Mouse (Mus musculus): Measurements from ENCODE around the gene Agpat4. TPM values are rescaled to one million over a fixed set of nuclear protein-coding genes. Genes with fewer than 3 reads are reported as not detected.

Gene Agpat4
- polyA plus RNA-seq, 1 experiment = 18.8 TPM

- H3K4me3 ChIP-seq (ENCODE audit: insufficient read depth, low read length) = peak overlapping the region; percentile 43
- no peak for TF ChIP-seq POLR2A (IDR thresholded peaks at IDR 0.05; ENCODE audit: borderline replicate concordance, low read depth, low read length)
- TF ChIP-seq CTCF (IDR thresholded peaks at IDR 0.05; ENCODE audit: low read depth, low read length) = no peak
- peak overlapping the region; percentile 83 for H3K27ac ChIP-seq (ENCODE audit: insufficient read depth, low read depth, low read length)
Measured at GRCm38 (mm10) chr17:12134975-12135633, 16.6 kb downstream of the Agpat4 start.

GRCm38 (mm10) chr17:12138355-12138754, 19.9 kb downstream of the Agpat4 start:
- Histone ChIP-seq H3K4me1 (ENCODE audit: control insufficient read depth, insufficient read depth, low read length) (peaks cover 30% of the 10 kb centered on the region), H3K27ac (ENCODE audit: insufficient read depth, low read depth, low read length) (no peak overlapping the region), H3K4me3 (ENCODE audit: insufficient read depth, low read length) (no peak overlapping the region)
- TF ChIP-seq POLR2A (IDR thresholded peaks at IDR 0.05; ENCODE audit: borderline replicate concordance, low read depth, low read length) (no peak), CTCF (IDR thresholded peaks at IDR 0.05; ENCODE audit: low read depth, low read length) (no peak)

More at GRCm38 (mm10) chr17:12134975-12135633, 16.6 kb downstream of the Agpat4 start:
- H3K4me1 ChIP-seq (ENCODE audit: control insufficient read depth, insufficient read depth, low read length) = peaks cover 30% of the 10 kb centered on the region

GRCm38 (mm10) chr17:12143948-12144364, 25.5 kb downstream of the Agpat4 start:
- no peak for TF ChIP-seq POLR2A (IDR thresholded peaks at IDR 0.05; ENCODE audit: borderline replicate concordance, low read depth, low read length)
- TF ChIP-seq CTCF (IDR thresholded peaks at IDR 0.05; ENCODE audit: low read depth, low read length) = no peak
- Histone ChIP-seq H3K27ac (ENCODE audit: insufficient read depth, low read depth, low read length) (no peak overlapping the region), H3K4me1 (ENCODE audit: control insufficient read depth, insufficient read depth, low read length) (peaks cover 10% of the 10 kb centered on the region), H3K4me3 (ENCODE audit: insufficient read depth, low read length) (no peak overlapping the region)

- Histone ChIP-seq H3K4me3 (ENCODE audit: insufficient read depth, low read length) (no peak overlapping the region), H3K4me1 (ENCODE audit: control insufficient read depth, insufficient read depth, low read length) (peaks cover 15% of the 10 kb centered on the region), H3K27ac (ENCODE audit: insufficient read depth, low read depth, low read length) (no peak overlapping the region)
- no peak for TF ChIP-seq POLR2A (IDR thresholded peaks at IDR 0.05; ENCODE audit: borderline replicate concordance, low read depth, low read length)
- no peak for TF ChIP-seq CTCF (IDR thresholded peaks at IDR 0.05; ENCODE audit: low read depth, low read length)
Measured at GRCm38 (mm10) chr17:12146132-12146681, 27.7 kb downstream of the Agpat4 start.

- Histone ChIP-seq H3K4me3 (ENCODE audit: insufficient read depth, low read length) (no peak overlapping the region), H3K27ac (ENCODE audit: insufficient read depth, low read depth, low read length) (no peak overlapping the region), H3K4me1 (ENCODE audit: control insufficient read depth, insufficient read depth, low read length) (peaks cover 11% of the 10 kb centered on the region)
- TF ChIP-seq CTCF (IDR thresholded peaks at IDR 0.05; ENCODE audit: low read depth, low read length) = no peak
- TF ChIP-seq POLR2A (IDR thresholded peaks at IDR 0.05; ENCODE audit: borderline replicate concordance, low read depth, low read length) = no peak
Measured at GRCm38 (mm10) chr17:12147830-12148229, 29.3 kb downstream of the Agpat4 start.

- H3K4me3 ChIP-seq (ENCODE audit: insufficient read depth, low read length) = no peak overlapping the region
- H3K4me1 ChIP-seq (ENCODE audit: control insufficient read depth, insufficient read depth, low read length) = peaks cover 11% of the 10 kb centered on the region
- no peak overlapping the region for H3K27ac ChIP-seq (ENCODE audit: insufficient read depth, low read depth, low read length)
- no peak for TF ChIP-seq POLR2A (IDR thresholded peaks at IDR 0.05; ENCODE audit: borderline replicate concordance, low read depth, low read length)
- no peak for TF ChIP-seq CTCF (IDR thresholded peaks at IDR 0.05; ENCODE audit: low read depth, low read length)
Measured at GRCm38 (mm10) chr17:12149232-12149861, 30.8 kb downstream of the Agpat4 start.

- TF ChIP-seq POLR2A (IDR thresholded peaks at IDR 0.05; ENCODE audit: borderline replicate concordance, low read depth, low read length) (no peak), CTCF (IDR thresholded peaks at IDR 0.05; ENCODE audit: low read depth, low read length) (no peak)
- Histone ChIP-seq H3K27ac (ENCODE audit: insufficient read depth, low read depth, low read length) (no peak overlapping the region), H3K4me1 (ENCODE audit: control insufficient read depth, insufficient read depth, low read length) (peaks cover 11% of the 10 kb centered on the region), H3K4me3 (ENCODE audit: insufficient read depth, low read length) (no peak overlapping the region)
Measured at GRCm38 (mm10) chr17:12150970-12151369, 32.5 kb downstream of the Agpat4 start.

- H3K4me1 ChIP-seq (ENCODE audit: control insufficient read depth, insufficient read depth, low read length) = peaks cover 11% of the 10 kb centered on the region
- TF ChIP-seq POLR2A (IDR thresholded peaks at IDR 0.05; ENCODE audit: borderline replicate concordance, low read depth, low read length) (no peak), CTCF (IDR thresholded peaks at IDR 0.05; ENCODE audit: low read depth, low read length) (no peak)
Measured at GRCm38 (mm10) chr17:12154260-12154659, 35.8 kb downstream of the Agpat4 start.

GRCm38 (mm10) chr17:12155236-12155635, 36.7 kb downstream of the Agpat4 start:
- peaks cover 18% of the 10 kb centered on the region for H3K4me1 ChIP-seq (ENCODE audit: control insufficient read depth, insufficient read depth, low read length)
- H3K4me3 ChIP-seq (ENCODE audit: insufficient read depth, low read length) = no peak overlapping the region
- H3K27ac ChIP-seq (ENCODE audit: insufficient read depth, low read depth, low read length) = no peak overlapping the region
- TF ChIP-seq CTCF (IDR thresholded peaks at IDR 0.05; ENCODE audit: low read depth, low read length) (no peak), POLR2A (IDR thresholded peaks at IDR 0.05; ENCODE audit: borderline replicate concordance, low read depth, low read length) (no peak)

More at GRCm38 (mm10) chr17:12154260-12154659, 35.8 kb downstream of the Agpat4 start:
- Histone ChIP-seq H3K27ac (ENCODE audit: insufficient read depth, low read depth, low read length) (no peak overlapping the region), H3K4me3 (ENCODE audit: insufficient read depth, low read length) (no peak overlapping the region)

GRCm38 (mm10) chr17:12155872-12156271, 37.4 kb downstream of the Agpat4 start:
- Histone ChIP-seq H3K4me3 (ENCODE audit: insufficient read depth, low read length) (no peak overlapping the region), H3K27ac (ENCODE audit: insufficient read depth, low read depth, low read length) (no peak overlapping the region), H3K4me1 (ENCODE audit: control insufficient read depth, insufficient read depth, low read length) (peaks cover 25% of the 10 kb centered on the region)
- no peak for TF ChIP-seq POLR2A (IDR thresholded peaks at IDR 0.05; ENCODE audit: borderline replicate concordance, low read depth, low read length)
- TF ChIP-seq CTCF (IDR thresholded peaks at IDR 0.05; ENCODE audit: low read depth, low read length) = no peak
